Mouse (Mus musculus): ENCODE data around the gene Ttll5.

- no peak for TF ChIP-seq GATA1 (IDR thresholded peaks at IDR 0.05; ENCODE audit: borderline replicate concordance, low read length)
- no peak for TF ChIP-seq FLI1 (IDR thresholded peaks at IDR 0.05; ENCODE audit: low read length)
These were observed 225.4 kb downstream of the Ttll5 start for GRCm38 (mm10) chr12:86049813-86050212.
